Mouse (Mus musculus): ENCODE results near the gene Ptcra.

DNA sequence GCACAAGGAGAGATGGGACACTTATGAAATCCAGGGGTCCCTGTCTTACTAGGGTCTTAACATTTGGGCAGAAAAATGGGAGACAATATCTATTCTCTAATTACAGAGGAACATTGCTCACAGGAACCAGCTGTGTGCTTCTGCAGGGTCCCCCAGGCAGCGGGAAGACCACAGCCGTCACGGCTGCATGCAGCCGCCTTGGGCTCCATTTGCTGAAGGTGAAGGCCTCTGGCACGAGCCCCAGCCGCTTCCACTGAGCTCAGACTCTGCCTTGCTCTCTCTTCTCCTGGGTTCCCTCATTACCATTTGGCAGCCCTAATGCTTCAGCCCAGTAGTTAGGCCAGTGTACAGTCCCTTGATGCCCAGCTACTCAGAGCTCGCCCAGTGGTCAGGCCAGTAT is 42.4 kb downstream of the Ptcra start:
- TF ChIP-seq CTCF (IDR thresholded peaks at IDR 0.05; ENCODE audit: insufficient read depth, low read length) (no peak), POLR2A (IDR thresholded peaks at IDR 0.05; ENCODE audit: borderline replicate concordance, extremely low read depth, low read depth, low read length) (no peak)

Data from lung, adult 2 months (tissue).